Mouse (Mus musculus) spleen, adult 2 months (tissue): ENCODE data around the gene Tmem274. TPM values are rescaled to one million over a fixed set of nuclear protein-coding genes. Genes with fewer than 3 reads are reported as not detected.
"Not testable (repeated sequence)": the region's sequence is repeated elsewhere in the genome, so short reads cannot be mapped to it uniquely, and the experiment has no call there.

Source experiments
- DNase-seq, 2 experiments: peaks; one replicate each; pipeline versions ENCODE4 v3.0.0 to v3.0.0-alpha.2; 2012 to 2021; ENCODE audit warnings: low spot score in 2 of 2, low read depth in 1 of 2
- H3K27ac ChIP-seq: fragments of 200-500 bp; 2 replicates; pipeline ENCODE4 v1.5.1; 2012; ENCODE audit warnings: low read length, inconsistent platforms; ENCODE audit not compliant: insufficient read depth
- H3K27me3 ChIP-seq: fragments of 200-500 bp; 2 replicates; pipeline ENCODE4 v1.6.1; 2012; ENCODE audit warnings: mild to moderate bottlenecking, moderate library complexity, low read length, inconsistent platforms; ENCODE audit not compliant: control insufficient read depth, insufficient read depth
- H3K36me3 ChIP-seq: fragments of 200-500 bp; 2 replicates; pipeline ENCODE4 v1.6.1; 2012; ENCODE audit warnings: mild to moderate bottlenecking, low read length, inconsistent platforms; ENCODE audit not compliant: control insufficient read depth, insufficient read depth
- H3K4me1 ChIP-seq: fragments of 200-500 bp; 2 replicates; pipeline ENCODE4 v1.6.1; 2011; ENCODE audit warnings: inconsistent platforms; ENCODE audit not compliant: control insufficient read depth, insufficient read depth, insufficient read length
- H3K4me3 ChIP-seq: fragments of 200-500 bp; 2 replicates; pipeline ENCODE4 v1.5.1; 2011; ENCODE audit warnings: mild to moderate bottlenecking, inconsistent platforms; ENCODE audit not compliant: insufficient read depth, insufficient read length; ENCODE audit errors: extremely low read depth
- CTCF ChIP-seq: fragments of 200-500 bp; IDR thresholded peaks from 2 replicates; pipeline ENCODE4 v1.5.1; 2011; ENCODE audit warnings: mild to moderate bottlenecking, inconsistent platforms; ENCODE audit not compliant: insufficient read depth, insufficient read length, insufficient replicate concordance; ENCODE audit errors: extremely low read depth
- POLR2A ChIP-seq: fragments of 200-500 bp; IDR thresholded peaks from 2 replicates; pipeline ENCODE4 v1.6.1; 2011; ENCODE audit warnings: low read depth, low read length, inconsistent platforms
- WGBS: fragments of 180-500 bp; shearing (Covaris S2); methylation state at CpG from one replicate; pipeline ENCODE4 v1.1.7; 2018; 5-methylcytosine and 5-hydroxymethylcytosine counted together
- polyA plus RNA-seq: library from polyadenylated mRNA; depleted of rRNA; stranded (reverse); fragments of >200 nt; gene quantifications from 2 replicates; pipeline ENCODE4 v1.2.3, GENCODE M21; 2012; rRNA removed

Gene Tmem274
- not detected in 2 replicates for polyA plus RNA-seq

DNA sequence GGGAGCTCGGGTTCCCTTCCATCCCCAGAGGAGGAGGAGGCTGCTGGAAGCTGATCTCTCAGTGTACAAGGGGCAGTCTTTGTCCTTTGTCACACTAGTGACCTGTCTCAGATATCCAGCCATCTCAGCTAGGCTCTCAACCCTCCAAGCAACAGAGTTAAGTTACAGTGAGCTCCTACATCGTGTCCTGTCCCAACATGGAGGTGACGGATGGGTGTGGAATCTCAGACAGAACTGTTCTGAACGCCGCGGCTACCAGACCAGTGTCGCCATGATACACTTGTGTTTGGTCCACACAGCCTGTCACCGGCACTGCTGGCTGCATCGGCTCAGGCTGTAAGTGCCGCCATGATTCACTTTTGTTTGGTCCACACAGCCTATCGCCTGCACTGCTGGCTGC lies at the start of gene Tmem274:
TSS of gene Tmem274 (plus strand) at position 301 of the 400 bp plus-strand sequence.
- TF ChIP-seq POLR2A (no peak), CTCF (no peak)
- no peak within 1 kb of the TSS for H3K27ac ChIP-seq
- no peaks in the 10 kb centered on the region for H3K4me1 ChIP-seq
- no peaks in the 10 kb centered on the region for H3K27me3 ChIP-seq
- WGBS, result 94% methylated on average over 11 of the region's 11 CpGs
- no peak for DNase-seq
- peaks cover 2% of the 10 kb centered on the region for H3K36me3 ChIP-seq
- no peak within 1 kb of the TSS for H3K4me3 ChIP-seq

DNA sequence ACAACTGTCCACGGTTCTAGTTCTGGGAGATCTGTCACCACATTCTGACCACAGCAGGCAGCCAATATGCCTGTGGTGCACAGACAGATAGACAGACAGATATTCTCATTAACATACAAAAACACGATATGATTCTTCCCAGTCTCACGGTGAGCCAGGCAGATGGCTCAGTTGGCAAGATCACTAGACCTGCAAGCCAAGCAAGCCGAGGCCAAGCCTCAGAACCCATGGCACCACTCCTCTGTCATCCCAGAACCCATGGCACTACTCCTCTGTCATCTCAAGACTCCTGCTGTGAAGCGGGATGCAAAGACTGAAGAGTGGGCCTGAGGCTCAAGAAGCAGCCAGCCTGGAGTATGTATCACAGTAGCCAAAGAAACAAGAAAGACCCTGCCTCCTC lies 47.6 kb upstream of the Tmem274 start:
- Histone ChIP-seq H3K36me3 (no peaks in the 10 kb centered on the region), H3K27ac (no peak overlapping the region), H3K4me1 (peaks cover 2% of the 10 kb centered on the region), H3K4me3 (no peak overlapping the region), H3K27me3 (no peaks in the 10 kb centered on the region)
- no peak for DNase-seq
- TF ChIP-seq POLR2A (no peak), CTCF (no peak)
- 82% methylated on average over 5 of the region's 5 CpGs for WGBS

DNA sequence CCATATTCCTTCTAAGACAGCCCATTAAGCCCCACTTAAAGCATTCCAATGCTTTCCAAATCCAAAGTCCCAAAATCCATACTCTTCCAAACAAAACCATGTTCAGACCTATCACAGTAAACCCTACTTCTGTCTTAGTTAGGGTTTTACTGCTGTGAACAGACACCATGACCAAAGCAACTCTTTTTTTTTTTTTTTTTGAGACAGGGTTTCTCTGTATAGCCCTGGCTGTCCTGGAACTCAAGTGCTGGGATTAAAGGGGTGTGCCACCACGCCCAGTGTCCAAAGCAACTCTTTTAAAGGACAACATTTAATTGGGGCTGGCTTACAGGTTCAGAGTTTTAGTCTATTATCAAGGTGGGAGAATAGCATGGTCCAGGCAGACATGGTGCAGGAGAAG lies 45.3 kb upstream of the Tmem274 start:
- not testable (repeated sequence) for H3K4me3 ChIP-seq, H3K4me1 ChIP-seq, DNase-seq, H3K27me3 ChIP-seq, H3K36me3 ChIP-seq, H3K27ac ChIP-seq
- 89% methylated on average over 1 of the region's 1 CpGs for WGBS

DNA sequence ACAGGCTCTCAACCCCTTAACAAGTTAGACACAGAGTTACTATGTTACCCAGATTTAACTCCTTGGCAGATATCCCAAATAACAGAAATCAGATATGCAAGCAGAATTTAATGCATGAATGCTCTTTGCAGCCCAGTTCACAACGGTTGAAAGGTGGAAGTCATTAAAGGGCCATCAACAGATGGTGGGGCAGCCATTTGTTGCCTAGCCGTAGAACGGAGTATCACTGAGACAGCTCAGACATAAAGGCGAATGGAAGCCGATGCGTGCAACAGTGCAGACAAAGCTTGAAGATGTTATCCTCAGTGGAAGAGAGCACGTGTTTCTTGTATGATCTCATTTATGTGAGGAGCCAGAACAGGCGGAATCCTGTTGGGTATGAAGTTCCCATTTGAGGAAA lies 36.6 kb upstream of the Tmem274 start:
- no peak for TF ChIP-seq POLR2A
- no peak for TF ChIP-seq CTCF
- Histone ChIP-seq H3K4me1 (peaks cover 6% of the 10 kb centered on the region; the same call in 1 of the 2 replicates), H3K27me3 (no peaks in the 10 kb centered on the region), H3K4me3 (no peak overlapping the region), H3K36me3 (no peaks in the 10 kb centered on the region), H3K27ac (no peak overlapping the region)
- 59% methylated on average over 8 of the region's 8 CpGs for WGBS
- no peak for DNase-seq

DNA sequence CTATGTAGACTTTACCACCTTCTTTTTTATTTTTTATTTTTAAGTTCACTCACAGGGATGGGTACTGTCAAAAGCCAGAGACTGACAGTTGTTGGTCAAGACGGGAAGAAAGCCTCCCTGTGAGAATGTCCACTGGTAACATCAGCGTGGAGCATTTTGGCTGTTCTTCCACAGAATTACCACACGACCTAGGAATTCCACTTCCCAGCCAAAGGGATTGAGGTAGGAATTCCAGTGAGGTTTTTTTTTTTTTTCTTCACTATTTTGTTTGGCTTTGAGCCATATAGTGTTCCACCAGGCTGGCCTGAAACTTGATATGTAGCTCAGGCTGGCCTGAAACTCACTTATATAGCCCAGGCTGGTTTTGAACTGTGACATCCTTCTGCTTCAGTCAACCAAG lies 34.7 kb upstream of the Tmem274 start:
- Histone ChIP-seq H3K4me3 (no peak overlapping the region), H3K27ac (no peak overlapping the region), H3K27me3 (no peaks in the 10 kb centered on the region), H3K36me3 (no peaks in the 10 kb centered on the region), H3K4me1 (peaks cover 6% of the 10 kb centered on the region; the same call in 1 of the 2 replicates)
- TF ChIP-seq POLR2A, result no peak
- TF ChIP-seq CTCF, result no peak
- DNase-seq, result no peak
- WGBS, result 81% methylated on average over 3 of the region's 3 CpGs

DNA sequence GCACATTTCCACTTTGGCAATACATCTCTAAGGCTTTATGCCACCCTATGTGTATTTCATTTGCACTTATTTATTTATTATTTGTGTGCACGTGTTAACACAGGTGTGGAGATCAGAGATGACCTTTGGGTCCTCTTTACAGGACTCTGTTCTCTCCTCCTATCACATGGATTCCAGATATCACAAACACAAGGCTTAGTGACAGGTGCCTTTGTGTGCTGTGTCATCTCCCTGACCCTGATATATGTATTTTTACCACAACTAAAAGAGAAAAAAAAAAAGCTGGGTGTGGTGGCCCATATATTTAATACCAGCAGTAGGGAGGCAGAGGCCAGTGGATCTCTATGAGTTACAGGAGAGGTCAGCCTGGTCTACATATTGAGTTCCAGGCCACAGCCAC lies 32.7 kb upstream of the Tmem274 start:
- no peak overlapping the region for H3K27ac ChIP-seq
- no peaks in the 10 kb centered on the region for H3K27me3 ChIP-seq
- 85% methylated on average over 1 of the region's 1 CpGs for WGBS
- H3K4me1 ChIP-seq, result peaks cover 6% of the 10 kb centered on the region; the same call in 1 of the 2 replicates
- TF ChIP-seq CTCF (no peak), POLR2A (no peak)
- no peaks in the 10 kb centered on the region for H3K36me3 ChIP-seq
- no peak overlapping the region for H3K4me3 ChIP-seq
- no peak for DNase-seq

DNA sequence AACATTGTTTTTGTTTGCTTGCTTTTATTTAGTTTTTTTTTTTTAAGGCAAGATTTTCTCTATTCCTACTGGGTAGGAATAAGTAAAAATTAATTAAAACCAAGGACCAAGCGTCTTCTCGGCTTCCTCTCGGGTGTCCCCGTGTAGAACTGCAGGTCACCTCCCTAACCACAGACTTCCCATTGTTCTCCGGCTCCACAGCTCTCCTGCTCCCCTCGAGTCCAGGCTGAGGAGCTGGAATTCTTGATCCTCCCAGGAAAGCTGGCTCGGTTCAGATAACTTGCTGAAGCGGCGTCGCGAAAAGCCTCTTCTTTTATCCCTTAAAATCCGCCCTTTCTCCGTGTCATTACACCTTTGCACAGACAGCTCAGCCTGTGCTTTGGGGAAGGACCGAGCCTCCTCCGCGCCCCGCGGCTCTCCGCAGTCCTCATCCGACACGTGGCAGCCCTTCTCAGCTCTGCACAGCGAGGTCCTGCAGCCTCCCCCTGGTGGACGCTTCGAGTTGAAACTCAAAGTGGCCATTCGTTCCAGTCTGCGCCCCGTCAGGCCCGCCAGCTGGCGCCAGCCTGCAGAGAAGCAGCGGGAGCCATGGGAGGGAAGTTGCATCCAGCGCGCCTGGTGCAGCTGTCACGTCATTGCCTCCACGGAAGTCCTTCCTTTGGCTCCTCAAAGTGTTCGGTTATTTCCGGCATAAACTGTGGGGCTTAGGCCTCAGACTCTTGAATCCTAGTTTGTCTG lies 32.0 kb upstream of the Tmem274 start:
- peak; percentile 75 to 79 for DNase-seq
- Histone ChIP-seq H3K4me3 (peak overlapping the region; percentile 31; the same call in 1 of the 2 replicates), H3K27ac (0 out of 2 replicates have a peak overlapping the region, but pooled peaks have one; percentile 1), H3K36me3 (no peaks in the 10 kb centered on the region), H3K27me3 (no peaks in the 10 kb centered on the region), H3K4me1 (peaks cover 6% of the 10 kb centered on the region; the same call in 1 of the 2 replicates)
- WGBS, result under 1% methylated on average over 36 of the region's 36 CpGs
- TF ChIP-seq CTCF (peak; percentile 84), POLR2A (no peak)
